Mouse (Mus musculus) embryo, embryonic 10 days (tissue): Measurements from ENCODE around the gene Nptx1.

Experiments
- DNase-seq: peaks from one replicate; pipeline ENCODE4 v3.0.0-alpha.2; 2015; ENCODE audit warnings: low spot score

The Nptx1 gene

GRCm38 (mm10) chr11:119522779-119523178, 24.8 kb downstream of the Nptx1 start:
- DNase-seq: no peak

- DNase-seq: no peak
Observed at GRCm38 (mm10) chr11:119521920-119522710, 25.4 kb downstream of the Nptx1 start.

- no peak for DNase-seq
Observed at GRCm38 (mm10) chr11:119520713-119521063, 26.9 kb downstream of the Nptx1 start.

DNA sequence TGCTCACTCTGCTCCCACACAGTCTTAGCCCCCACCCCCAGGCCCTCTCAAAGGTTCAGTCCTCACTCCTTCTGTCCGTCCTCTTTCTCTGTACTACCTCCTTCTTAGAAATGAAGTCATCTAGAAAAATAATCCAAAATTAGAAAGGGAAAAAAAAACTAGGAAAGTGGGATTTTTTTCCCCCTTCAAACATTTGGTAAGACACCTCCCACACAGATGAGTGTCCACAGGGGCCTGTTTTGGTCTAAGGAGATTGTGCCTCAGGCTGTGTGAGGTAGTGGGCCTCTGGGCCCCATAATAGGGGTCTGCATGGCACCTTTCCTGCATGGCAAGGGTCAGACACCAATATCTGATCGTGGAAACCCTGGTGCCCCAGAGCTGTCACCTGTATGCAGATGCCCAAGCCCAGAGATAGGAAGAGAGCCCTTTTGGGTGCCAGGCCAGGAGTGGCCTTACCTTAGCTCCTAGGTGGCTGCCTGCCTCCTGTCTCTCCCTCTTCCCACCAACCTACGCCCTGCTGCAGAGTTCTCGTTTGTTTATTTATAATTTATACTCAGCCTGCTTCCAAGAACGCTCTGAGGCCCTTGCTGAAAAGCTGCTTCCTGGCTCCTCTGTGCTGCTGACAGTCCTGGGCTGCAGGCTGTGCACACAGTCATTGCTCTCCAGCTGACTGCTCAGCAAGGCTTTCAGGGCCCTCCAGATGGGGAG, 27.4 kb downstream of the Nptx1 start:
- no peak for DNase-seq

DNA sequence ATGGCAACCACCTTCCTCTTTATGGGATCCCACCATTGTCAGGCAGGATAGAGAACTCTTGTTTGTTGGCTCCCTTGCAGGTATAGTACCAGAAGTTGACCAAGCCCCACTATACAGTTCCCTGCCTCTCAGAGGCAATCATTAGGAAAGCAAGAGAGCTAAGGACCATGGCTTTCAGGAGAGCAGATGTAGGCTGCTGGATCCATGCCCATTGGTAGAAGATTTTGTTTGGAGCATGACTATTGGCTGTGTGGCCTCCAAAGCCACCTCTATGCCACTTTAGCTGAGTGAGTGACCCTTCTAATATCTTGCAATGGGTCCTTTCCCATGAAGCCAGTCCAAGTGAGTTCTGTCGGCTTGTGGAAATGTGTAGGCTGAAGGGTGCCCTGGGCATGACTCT, 28.2 kb downstream of the Nptx1 start:
- no peak for DNase-seq

DNA sequence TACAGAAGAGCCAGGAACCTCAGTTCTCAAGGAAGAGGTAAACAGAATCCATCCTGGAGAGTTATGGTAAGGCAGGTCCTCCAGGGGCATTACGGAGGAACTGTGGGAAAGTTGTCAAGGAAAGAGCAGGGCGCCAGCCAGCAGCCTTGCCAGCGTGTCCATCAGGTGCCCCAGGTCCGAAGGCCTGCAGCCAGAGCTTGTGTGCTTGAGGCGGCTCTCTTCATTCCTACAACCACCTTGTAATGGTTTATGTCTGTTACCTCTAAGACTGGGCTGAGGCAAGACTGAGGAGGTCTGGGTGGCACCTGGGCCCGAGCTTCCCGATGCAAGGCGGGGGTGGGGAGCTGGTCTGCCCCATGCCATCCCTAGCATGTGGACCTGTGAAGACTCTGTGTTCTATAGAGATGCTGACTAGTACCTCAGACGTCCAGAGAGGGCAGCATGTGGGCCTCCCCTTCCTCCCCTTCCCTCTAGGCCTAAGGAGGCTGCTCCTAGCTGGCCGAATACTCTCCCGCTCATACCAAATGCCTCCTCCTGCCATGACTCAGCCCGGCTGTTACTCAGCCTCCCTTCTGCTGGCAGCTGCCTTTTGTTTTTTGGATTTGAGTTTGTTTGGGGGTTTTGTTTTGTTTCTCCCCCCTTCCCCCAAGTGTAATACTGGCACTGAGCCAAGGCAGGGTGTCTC, 30.7 kb downstream of the Nptx1 start:
- DNase-seq: peak; percentile 50

DNA sequence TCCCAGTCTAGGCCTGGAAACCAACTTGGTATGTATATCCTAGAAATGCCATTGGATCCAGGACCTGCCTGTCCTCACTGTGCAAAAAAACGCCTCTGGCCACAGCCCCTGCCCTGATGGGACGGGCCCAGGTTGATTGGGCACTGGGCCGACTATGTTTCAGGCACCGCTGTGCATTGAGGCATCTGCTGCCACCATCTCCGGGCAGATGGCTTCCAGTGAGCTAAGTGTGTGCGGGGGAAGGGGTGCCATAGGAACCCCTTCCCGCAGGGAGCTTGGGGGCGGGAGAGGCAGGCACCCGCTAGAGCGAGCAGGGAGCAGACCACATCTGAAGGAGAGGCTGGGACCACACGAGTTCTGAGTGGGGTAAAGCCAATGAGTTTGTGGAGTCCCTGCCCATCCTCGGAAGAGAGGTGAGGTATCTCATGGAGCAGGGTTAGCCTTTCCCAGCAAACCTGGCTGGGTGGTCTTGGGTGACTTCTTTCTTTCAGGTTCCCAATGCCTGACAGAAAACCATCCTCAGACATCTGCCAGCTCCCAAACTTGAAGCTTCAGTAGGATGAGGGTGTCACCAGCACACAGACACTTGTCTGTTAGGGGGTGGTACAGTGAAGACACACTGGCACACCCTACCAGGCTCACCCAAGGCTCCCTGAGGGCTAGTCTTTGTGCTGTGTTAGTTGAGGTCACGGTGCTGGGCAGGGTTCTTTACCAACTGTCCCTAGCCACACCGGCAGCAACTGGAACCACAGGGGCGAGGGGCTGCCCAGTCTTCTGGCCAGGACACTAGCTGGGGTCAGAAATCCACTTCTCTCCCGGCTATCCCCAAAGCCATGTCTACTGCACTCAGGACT, 31.5 kb downstream of the Nptx1 start:
- no peak for DNase-seq

- DNase-seq: peak; percentile 77
Observed at GRCm38 (mm10) chr11:119514967-119515636, 32.5 kb downstream of the Nptx1 start.

DNA sequence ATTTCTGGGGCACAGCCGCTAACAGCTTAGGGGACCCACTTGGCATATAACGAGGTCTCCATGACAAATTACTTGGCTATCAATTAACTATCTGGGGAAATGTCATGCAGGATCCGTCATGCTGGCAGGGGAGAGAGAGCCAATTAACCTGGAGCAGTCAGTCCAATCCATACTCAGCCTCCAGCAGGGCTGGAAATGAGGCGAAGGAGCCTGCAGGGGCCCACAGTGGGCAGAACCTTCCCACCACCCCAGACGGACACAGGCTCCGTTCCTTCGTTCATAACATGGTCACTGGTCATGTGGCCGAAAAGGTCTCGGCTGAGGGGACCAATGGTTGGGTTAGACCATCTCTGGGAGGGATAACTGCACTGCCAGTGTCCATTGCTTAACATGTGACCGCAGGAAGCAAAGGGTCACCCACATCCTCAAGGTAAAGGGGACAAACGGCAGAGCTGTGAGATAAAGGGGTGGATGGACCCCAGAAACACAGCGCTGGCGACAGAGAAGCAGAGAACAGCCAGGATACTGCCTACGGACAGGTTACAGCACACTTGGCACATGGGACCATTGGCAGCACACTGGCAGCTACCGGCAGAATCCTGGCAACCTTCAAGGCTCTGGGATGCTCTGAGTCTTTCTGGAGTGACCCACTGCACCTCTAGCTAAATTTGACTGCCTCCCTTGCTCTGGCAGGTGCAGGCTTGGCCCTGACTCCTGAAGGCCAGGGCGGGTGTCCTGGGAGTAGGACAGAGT, 33.3 kb downstream of the Nptx1 start:
- DNase-seq: no peak

GRCm38 (mm10) chr11:119513038-119513659, 34.4 kb downstream of the Nptx1 start:
- DNase-seq: no peak

GRCm38 (mm10) chr11:119509165-119509776, 38.3 kb downstream of the Nptx1 start:
- peak; percentile 25 for DNase-seq

DNA sequence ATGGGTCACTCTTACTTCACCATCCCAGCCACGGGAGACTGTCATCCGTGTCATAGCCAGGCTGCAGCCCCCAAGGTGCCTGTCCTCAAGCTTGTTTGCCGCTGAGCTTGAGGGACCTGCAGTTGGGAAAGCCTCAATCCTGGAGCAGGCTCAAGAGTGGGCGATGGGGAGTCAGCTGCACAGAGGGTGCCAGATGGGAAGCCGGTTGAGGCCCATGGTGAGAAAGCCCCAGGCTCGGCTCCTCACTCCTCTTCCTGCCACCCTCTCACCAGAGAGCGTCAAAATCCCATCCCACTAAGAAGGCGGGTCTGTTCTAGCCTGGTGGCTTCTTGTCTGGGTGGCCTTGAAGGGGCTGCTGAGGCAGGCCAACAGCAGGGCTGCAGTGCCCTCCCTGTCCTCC, 39.8 kb downstream of the Nptx1 start:
- DNase-seq: no peak

DNA sequence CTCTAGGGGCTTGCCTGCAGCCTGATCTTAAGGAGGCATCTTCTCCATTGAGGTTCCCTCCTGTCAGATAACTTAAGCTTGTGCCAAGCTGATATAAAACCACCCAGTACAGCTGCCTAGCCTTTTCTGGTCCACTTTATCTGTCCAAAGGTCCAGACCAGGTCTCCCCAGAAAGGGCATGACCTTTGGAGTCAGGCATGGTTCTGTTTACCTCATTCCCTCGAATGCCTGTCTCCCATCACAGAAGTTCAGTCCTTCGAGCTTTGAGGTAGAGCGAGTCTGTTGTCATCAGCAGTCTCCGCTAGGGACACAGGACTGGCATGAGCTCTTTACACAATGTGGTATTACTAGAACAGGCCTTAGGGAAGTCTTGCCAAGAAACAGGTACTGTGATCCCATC, 41.2 kb downstream of the Nptx1 start:
- DNase-seq: no peak

DNA sequence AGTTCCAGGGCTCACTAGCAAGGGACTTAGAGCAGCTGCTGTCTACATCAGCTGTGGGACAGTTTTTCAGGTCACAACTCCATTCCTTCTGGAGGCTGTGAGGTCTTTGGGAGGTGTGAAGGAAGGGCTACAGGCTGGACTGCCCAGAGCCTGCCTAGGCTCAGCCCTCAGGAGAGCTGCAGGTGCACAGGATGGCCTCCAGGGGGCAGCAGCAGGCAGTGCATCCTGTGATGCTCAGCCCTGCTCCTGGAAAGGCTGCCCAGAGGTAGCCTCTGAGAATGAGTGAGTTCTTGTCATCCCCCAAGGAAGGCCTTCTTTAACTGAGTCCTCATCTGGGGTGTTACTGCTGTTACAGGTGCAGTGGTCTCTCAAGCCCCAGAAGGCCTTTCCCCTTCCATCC, 43.9 kb downstream of the Nptx1 start:
- DNase-seq: peak; percentile 84

DNA sequence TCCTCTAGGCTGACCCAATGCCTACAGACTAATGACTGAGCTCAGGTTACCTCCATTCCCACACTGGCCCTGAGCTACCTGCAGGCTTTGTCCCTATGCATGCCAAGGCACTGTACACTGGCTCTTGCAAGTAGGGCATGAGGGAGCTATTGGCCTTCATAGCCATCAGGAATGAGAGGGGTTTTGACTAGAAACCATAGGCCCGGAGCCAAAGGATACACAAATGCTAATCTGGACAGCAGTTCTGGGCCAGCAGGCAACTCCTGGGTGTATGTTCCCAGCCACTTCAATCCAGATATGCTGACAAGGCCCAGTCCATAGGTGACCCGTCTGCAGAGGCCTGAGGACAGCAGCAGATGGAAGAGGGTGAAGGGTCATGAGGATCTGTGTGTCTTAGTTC, 47.5 kb downstream of the Nptx1 start:
- DNase-seq: no peak

DNA sequence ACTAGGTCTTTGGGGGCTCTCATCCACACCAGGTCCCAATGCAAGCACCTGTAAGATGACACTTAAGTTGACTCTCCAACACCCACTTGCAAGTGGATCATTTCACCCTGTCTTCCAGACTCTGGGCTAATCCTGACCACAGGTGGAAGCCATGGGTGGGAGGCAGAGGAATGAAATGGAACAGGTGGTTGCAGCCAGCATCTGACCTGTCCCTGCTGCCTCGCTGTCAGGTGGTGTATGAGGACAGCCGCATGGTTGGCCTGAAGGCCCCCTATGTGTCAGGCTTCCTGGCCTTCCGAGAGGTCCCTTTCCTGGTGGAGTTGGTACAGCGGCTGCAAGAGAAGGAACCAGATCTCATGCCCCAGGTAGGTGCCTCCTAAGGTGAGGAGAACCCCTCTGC, 48.3 kb downstream of the Nptx1 start:
- no peak for DNase-seq

GRCm38 (mm10) chr11:119497451-119497850, 50.1 kb downstream of the Nptx1 start:
- DNase-seq: no peak

DNA sequence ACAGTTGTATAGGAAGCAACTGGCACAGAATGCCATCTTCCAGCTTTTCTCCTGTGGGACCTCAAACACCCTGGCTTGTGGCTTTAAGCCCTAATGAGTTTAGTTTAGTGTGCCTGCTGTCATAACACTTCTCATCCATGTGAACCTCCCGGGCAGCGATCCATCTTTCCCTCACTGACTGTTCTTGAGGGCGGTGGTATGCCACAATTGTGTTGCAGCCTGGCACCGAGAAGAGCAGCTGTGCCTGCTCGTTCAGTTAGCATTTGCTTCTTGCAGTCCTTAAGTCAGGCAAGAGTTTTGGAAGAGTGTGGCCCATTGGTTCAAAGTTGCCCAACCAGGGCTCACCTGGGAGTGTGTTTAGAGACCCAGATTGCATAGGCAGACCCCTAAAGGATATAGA, 51.4 kb downstream of the Nptx1 start:
- DNase-seq: no peak

- no peak for DNase-seq
Observed at GRCm38 (mm10) chr11:119493516-119493915, 54.0 kb downstream of the Nptx1 start.

GRCm38 (mm10) chr11:119492830-119493229, 54.7 kb downstream of the Nptx1 start:
- DNase-seq: no peak
